Mouse (Mus musculus): ENCODE data around the gene Hoxb8.

The Hoxb8 gene

DNA sequence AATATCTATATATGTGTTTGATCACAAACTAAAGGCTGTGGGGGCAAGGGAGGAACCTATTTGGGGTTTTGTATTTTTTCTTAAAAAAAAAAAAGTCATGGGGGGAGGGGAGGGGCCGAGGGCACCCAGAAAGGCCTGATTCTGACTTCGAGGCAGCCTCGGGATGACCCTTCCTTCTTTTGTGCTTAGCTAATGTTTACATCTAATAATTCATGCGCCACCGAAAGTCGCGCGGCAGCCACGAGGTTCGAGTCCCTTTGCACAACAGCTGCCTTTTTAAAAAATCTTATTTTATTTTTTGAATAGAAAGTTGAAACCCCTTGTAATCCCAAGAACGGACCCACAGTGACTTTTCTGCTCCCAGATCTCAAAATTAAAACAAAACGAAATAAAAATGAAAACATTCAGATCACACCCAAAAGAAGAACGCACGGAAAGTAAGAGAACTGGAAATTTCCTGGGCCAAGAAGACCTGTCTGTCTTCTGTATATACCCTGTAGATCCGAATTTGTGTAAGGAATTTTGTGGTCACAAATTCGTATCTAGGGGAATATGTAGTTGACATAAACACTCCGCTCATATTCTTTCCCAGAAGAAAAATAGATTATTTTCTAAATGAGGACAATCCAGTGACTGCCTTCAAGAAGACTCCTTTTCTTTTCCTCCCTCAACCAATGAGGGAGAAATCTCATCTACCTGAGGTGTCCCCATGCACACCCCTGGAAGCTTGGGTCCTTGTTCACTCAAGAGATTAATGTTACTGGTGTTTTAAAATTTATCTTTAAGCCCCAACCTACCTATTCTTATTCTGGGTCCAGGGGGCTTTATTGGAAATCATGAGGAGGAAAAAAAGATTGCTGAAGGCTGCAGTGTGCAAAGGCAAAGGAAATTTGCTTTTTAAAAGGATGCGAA, 35.2 kb downstream of the Hoxb8 start:
- DNase-seq (ENCODE audit: low spot score), result no peak

DNA sequence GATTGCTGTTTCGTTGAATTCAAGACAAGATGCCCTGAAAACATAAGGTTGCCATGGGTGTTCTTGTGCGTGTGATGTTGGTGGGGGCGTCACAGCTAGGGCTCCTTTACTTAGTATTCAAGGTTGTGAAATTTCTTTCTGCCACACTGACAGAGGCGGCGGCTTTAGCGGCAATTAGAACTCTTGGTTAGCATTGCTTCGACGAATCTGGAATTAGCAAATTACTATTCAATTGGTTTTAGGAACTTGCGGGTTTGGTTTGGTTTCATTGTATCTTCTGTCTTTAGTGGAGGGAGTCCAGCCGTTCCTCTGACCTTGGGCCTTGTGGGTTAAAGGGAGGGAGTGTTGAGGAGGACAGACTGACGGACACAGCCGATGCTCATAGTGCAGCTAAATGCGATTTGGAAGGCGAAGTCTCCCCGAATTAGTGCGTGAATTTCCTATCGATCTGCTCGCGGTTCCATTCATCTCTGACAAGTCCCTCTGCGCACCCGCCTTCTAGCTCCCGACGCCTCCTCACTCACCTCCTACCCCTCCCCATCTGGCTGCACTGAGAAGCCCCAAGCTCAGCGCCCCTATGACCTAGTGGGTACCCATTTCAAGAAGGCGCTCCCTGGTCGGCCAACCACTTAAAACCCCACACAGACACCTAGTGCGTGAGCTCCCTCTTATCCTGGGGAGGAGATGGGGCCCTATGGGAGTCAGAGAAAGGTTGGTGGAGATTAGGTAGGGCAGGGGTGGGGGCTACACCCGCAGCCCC, 36.1 kb downstream of the Hoxb8 start, which contains the start of gene Hoxb4:
TSS of gene Hoxb4 (plus strand) at position 660 of the 760 bp plus-strand sequence.
- no peak for DNase-seq (ENCODE audit: low spot score)

DNA sequence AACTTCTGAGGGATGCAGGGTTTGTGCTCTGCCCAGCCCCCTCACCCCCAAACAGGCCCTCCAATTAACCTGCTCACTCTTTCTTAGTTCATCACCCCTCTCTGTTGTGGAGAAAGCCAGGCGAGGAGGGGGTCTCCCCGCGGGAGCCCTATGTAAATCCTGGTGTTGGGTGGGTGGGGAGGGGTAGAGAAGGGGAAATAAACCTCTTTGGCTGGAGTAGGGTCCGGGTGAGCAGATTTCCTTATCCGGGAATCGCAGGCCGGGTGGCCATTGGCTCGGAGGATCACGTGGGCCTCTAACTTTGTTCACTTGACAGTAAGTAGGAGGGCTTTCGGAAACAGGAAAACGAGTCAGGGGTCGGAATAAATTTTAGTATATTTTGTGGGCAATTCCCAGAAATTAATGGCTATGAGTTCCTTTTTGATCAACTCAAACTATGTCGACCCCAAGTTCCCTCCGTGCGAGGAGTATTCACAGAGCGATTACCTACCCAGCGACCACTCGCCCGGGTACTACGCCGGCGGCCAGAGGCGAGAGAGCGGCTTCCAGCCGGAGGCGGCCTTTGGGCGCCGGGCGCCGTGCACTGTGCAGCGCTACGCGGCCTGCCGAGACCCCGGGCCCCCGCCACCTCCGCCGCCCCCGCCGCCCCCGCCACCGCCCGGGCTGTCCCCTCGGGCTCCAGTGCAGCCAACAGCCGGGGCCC, 36.8 kb downstream of the Hoxb8 start:
- DNase-seq (ENCODE audit: low spot score), result no peak

DNA sequence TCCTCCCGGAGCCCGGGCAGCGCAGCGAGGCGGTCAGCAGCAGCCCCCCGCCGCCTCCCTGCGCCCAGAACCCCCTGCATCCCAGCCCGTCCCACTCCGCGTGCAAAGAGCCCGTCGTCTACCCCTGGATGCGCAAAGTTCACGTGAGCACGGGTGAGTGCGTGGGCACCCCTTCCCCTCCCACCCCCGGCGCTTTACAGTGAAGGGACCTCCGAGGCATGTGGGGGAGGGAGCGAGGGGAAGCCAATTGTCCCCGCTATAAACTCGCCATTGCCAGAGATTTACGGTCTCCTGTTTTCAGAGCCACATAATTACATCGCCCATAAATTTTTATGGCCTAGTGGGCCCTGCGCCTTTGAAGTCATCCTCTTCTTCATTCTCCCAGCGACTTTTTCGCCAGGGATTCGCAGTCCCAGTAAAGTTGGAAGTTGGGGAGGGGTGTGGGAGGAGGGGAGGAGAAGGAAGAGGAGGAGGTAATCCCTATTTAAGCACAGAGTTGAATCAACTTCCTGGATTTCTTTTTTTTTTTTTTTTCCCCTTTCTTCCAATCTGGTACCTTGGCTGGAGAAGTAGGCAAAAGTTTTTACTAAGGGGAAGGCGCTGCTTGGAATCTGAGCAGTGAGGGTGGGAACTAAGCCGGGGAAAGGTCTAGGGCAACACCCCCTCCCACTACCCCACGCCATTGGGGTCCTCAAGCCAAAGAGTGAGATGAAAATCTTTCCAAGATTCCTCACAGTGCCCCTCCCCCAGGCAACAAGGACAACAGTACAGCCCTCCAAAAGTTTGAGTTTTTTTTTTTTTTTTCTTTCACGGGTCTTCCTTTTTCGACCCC, 37.6 kb downstream of the Hoxb8 start:
- DNase-seq (ENCODE audit: low spot score), result no peak

DNA sequence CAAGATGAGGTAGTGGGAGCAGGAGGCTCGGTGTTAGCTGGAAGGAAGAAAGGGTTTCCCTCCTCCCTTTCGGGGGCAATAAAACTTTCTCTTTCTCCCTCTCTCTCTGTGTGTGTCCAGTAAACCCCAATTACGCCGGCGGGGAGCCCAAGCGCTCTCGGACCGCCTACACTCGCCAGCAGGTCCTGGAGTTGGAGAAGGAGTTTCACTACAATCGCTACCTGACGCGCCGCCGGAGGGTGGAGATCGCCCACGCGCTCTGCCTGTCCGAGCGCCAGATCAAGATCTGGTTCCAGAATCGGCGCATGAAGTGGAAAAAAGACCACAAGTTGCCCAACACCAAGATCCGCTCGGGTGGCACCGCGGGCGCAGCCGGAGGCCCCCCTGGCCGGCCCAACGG, 38.2 kb downstream of the Hoxb8 start:
- no peak for DNase-seq (ENCODE audit: low spot score)

DNA sequence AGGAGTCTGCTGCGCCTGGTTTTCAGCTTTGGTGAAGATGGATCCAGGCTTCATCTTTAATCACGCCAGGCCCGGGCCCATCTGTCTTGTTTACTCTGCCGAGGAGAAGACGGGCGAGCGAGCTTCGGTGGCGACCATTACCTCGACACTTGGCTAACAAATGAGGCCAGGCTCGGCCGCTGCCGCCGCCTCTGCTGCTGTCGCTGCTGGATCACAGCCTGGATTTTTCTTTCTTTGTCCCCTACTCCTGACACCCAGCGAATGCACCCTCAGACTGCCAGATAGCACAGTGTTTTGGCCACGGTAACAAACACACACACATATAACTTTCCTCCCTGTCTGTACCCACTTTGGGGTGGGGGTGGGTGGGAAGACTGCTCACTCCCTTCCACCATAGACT, 39.0 kb downstream of the Hoxb8 start:
- no peak for DNase-seq (ENCODE audit: low spot score)

DNA sequence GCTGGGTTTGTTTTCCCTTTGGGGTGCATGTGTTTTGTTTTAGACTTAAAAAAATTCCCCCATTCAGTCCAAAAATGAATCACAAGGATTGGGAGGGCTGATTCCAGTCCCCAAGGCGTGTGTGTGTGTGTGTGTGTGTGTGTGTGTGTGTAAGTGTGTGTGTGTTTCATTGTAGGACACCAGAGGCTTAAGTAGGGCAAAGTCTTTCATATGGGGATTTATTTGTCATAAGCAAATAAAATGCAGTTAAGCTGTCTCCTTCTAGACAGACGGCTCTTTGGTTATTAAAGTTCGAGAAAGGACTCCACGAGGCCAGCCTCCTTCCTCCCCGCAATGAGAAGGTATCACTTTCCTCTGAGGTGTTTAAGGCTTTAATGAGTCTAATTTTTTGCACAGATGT, 40.1 kb downstream of the Hoxb8 start:
- no peak for DNase-seq (ENCODE audit: low spot score)

DNA sequence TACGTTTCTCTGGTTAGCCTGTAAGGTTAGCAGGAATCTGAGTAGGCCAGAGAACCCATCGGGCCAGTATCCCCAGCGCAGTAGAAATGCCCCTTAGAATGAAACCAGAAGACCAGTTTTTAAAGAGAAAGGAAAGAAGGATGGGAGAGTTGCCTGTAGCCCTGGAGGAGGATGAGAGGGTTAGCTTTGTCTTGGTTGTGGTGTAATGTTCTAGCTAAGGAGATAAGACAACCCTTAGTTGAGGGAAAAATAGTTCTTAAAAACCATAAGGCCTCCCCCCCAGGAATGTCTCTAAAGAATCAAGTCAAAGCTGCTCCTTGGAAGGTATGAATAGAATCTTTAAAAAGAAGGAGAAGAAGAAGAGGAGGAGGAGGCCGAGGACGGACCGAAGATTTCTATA, 41.0 kb downstream of the Hoxb8 start:
- no peak for DNase-seq (ENCODE audit: low spot score)

DNA sequence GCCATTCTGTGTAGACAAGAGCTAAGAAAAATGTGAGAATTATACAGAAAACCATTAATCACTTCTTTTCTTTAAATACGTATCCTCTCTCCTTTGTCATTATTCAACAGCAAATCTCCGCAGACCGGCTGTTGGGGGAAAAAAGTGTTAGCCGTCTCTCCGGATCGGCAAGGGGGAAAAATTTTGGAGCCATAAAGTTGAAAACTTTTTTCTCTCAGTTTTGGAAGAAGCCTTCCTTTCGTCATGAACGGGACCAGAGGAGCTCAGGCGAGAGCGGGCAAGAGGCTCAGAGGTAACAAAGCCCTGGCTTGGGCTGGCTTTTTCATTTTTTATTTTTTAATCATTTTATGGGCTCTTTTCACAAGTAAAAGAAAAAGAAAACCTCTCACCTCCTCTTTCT, 41.4 kb downstream of the Hoxb8 start, which contains the start of gene Hoxb3:
TSS of gene Hoxb3 (plus strand) at position 173 of the 400 bp plus-strand sequence.
- DNase-seq (ENCODE audit: low spot score), result no peak

DNA sequence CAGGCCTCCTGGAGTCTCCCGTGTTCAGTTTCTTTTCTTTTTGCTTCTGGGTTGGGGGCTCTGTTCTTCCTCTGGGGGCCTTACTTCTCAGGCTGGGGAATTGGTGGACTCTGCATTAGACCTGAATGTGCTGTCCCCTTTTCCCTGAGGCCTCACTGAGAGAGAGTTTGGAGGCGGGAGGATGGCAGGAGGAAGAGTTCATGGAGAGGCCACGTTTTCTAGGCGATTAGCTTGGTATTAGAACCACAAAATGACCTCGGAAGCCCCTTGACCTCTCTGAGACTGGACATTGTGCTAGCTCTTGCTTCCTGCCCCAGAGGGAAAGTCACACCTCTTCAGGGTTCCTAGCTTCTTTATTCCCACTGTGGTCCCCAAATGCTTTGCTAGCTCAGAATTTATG, 42.4 kb downstream of the Hoxb8 start:
- DNase-seq (ENCODE audit: low spot score), result no peak

DNA sequence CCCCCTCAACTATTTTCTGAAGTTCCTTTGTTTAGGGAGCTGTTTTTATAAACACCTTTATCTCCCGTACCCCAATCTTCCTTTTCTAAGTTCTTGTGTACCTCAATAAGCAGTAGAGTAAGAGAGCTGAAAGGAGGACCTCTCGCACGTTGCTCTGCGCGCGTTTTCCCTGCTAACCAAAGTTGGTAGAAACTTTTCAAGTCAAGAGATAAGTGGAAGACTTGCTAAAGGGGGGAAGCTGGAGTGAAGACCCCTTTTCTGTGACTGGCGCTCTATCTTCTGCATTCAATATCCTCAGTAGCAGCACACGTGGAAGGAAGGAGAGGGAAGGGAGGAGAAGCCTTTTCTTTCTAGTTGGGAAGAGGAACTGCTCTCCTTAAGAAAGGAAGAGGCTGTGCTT, 43.3 kb downstream of the Hoxb8 start:
- DNase-seq (ENCODE audit: low spot score), result no peak

DNA sequence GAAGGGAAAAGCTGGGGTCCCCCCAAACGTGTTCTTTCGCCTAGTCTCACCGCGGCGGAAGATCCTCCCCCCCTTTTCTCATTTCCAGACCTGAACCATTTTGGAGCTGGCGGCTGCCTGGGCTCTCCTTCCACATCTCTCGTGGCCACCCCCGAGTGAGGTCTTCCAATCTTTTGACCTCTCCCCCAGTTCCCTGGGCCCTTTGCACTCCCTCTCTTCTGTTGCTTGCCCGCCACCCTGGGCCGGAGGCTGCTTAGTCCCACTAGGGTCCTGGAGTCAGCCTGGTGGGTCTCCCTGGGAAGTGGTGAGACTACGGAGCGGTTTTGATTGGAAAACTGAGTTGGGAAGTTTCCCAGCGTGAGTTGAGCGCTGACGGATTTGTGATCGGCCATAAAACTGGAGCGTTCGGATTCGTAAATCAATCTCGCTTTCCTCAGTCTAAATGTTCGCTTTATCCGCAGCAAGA, 44.1 kb downstream of the Hoxb8 start:
- DNase-seq (ENCODE audit: low spot score), result no peak

DNA sequence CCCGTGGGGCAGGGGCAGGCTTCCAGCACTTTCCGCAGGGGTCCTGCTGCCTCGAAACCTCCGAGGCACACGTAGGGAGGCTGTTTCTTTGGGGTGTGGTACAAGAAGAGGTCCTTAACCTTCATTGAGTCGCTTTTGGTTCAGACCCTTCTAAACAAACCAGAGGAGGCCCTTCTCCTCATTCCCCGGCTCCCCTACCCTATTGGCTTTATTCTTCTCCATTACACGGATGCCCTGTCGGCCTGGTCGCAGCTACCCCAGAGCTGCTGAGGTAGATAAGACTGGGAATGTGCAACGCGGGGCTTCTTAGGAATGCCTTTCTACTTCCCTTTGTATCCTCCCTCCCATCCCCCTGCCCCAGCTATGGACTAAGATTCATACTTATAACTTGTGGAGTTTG, 45.0 kb downstream of the Hoxb8 start:
- no peak for DNase-seq (ENCODE audit: low spot score)

DNA sequence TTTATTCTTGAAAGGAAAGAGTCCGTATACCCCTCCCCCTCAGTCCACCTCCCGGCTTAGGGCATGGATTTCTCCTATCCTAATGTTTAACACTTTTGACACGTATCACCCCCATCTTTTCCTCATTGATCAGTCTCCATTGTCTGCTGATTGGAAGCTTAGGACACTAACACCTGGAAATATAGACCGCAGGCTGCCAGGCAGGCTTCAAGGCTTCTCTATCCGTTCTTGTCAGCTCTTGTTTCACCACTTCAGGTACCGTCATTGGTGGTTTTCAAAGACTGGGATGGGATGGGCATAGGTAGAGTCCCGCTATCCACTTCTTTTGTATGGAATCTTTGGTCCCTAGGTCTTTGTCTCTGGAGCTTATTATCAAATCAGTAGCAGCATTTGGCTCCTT, 45.4 kb downstream of the Hoxb8 start:
- DNase-seq (ENCODE audit: low spot score), result no peak

DNA sequence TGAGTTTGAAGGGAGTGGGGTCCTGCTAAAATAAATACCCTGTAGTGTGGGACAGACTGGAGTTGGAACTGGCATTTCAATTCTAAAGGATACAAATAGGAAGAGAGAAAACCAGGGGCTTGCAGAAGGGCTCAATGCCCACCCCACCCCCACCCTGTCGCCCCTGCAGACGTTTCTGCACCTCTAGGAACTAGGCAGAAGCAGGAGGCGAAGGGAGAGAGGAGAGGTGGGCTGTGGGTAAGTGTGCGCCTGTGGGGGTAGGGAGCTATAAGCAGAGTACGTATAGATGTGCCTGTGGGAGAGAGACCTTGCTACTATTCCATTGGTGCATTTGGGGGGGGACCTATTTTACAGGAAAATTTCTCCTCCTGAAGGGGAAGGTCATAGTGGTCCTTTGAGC, 46.0 kb downstream of the Hoxb8 start:
- DNase-seq (ENCODE audit: low spot score), result no peak

DNA sequence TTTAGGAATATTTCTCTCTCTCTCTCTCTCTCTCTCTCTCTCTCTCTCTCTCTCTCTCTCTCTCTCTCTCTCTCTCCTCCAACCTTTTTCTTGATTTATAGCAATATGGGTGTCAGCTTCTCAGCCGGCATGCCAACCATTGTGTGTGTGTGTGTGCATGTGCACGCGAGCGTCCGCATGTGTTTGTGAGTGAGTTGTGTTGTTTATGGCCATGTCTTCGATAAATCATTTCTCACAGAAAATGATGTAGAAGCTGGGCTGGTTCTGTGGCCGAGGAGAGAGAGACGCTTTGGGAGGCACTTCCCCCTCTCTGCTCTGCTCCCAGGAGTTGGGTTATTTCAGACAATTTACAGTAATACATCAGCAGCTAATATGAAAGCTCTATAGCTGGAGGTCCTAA, 46.9 kb downstream of the Hoxb8 start:
- no peak for DNase-seq (ENCODE audit: low spot score)

DNA sequence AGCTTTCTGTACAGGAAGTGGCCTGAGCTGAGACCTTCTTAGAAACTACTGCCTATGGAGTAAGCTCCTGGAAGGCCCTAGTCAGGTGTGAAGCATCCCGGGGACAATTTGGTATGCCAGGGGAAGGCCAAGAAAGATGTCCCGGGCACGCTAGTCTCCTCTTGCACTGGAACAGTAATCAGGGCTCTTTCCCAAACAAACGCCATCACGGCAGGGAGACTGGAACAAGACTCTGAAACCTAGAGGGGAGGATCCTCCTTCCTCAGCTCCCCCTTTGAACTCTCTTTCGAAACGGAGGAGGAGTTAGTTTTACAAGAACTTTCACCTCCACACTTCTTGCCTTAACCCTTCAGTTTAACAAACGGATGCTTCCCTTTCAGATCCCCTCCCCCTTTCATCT, 50.4 kb downstream of the Hoxb8 start:
- DNase-seq (ENCODE audit: low spot score), result no peak

DNA sequence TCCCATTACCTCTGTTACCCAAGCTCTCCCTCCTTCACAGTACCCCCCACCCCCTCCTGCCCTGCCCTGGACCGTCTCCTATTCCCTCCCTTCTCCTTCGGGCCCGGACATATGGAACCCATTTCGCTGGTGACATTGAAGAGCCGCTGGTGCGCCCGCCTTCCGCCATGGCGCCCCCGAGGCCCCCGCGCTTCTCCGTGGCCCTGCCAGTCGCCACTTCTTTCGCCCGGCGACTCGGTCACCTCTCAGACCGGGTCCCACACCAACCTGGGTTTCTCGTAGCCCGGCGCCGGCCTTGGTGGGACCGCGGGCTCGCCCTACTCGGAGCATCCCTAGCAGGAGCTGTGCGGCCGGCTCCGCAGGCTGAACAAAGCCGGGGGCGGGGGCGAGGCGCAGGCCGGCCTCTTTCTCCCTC, 50.9 kb downstream of the Hoxb8 start:
- no peak for DNase-seq (ENCODE audit: low spot score)

DNA sequence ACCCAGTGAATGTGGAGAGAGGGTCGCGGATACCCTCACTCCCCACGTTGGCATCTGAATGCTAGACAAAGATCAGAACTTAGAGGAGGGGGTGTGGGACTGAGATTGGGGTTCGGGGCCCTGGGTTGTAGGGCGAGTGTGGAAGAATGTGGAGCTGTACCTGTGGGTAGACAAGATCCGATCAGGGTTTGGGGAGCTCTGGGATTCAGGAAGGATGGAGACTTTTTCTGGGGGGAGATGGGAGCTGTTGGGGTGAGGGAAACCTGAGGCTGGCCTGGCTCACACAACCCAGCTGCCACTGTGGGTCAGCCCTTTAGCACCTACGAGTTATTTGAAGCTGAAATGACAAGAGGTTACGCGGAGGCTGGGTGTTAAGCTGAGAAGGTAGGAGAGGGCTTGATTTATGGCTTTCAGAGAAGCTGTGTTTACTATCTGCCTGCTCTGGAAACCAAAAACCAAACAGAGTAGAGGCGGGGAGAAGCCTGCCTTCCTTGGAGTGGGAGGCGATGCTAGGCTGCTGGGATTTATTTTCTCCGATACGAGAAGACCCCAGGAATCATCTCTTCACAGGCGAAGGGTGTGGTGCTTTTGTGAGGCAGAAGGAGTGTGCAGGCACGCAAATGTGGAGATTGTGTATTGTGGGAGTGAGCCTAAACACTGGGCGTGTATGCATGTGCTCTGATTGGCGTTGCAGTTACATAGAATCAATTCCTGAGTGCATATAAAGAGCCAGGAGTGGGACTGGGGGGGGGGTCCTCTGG, 51.7 kb downstream of the Hoxb8 start:
- no peak for DNase-seq (ENCODE audit: low spot score)

DNA sequence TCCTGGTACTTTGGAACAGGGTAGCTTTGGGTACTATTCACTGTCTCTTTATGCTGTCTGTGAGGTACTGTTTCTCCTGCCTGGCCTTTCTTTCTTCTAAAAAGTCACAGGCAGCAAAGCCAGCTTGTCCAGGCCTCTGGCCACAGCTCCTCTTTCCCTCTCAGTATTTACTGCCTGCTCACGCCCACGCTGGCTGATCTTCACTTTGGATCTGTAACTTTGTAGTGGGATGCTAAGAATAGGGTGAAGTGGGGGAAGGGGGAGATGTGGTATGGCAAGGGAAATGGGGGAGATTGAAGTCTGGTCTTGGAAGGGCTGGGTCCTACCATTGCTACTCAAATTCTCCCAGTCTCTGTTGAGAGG, 52.3 kb downstream of the Hoxb8 start:
- no peak for DNase-seq (ENCODE audit: low spot score)

All from layer of hippocampus, adult 9-10 months (tissue).